Mouse (Mus musculus) erythroblast, embryonic 14.5 days (primary cell): ENCODE data around the gene Pif1.

Source experiments
- GATA1 ChIP-seq: IDR thresholded peaks from 2 replicates; pipeline ENCODE4 v1.6.1; 2012; ENCODE audit warnings: low read length, inconsistent platforms, mixed read lengths
- TAL1 ChIP-seq: IDR thresholded peaks from 3 replicates; pipeline ENCODE4 v1.6.1; 2012; ENCODE audit warnings: low read length, inconsistent platforms, mixed read lengths

DNA sequence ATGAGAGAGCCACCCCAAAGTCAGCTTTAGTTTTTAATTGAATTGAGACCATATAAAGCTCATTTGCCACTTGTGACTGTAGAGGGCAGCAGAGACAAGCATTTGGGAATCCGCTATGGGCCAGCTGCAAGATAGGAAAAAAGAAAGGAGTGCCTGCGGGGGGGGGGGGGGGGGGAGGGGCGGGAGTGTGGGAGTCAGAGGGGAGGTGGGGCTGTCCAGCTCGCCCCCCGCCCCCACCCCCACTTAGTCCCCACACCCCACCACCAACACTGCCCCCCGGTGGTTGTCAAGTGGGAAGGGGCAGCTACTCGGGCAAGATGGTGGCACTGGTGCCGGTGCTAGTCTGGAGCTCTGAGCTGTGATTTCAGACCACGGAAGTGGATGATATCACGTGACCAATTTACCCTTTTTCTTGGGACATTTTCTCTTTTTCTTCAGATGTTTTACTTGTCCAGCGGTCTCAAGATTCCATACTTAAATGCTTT is 11.8 kb downstream of the Pif1 start:
- no peak for TF ChIP-seq GATA1
- TF ChIP-seq TAL1: no peak
